Mouse (Mus musculus) megakaryocyte-erythroid progenitor cell, adult 5-6 weeks (primary cell): ENCODE results near the gene Thyn1. TPM values are rescaled to one million over a fixed set of nuclear protein-coding genes. Genes with fewer than 3 reads are reported as not detected.

Experiments used
- ATAC-seq: replicated peaks from 2 replicates; pipeline ENCODE4 v1.8.0; 2016; ENCODE audit warnings: mild to moderate bottlenecking, inconsistent platforms; ENCODE audit not compliant: severe bottlenecking, poor library complexity, low FRiP score, low TSS enrichment
- total RNA-seq, 2 experiments: library from RNA; stranded (forward) in 1 of 2; stranded (reverse) in 1 of 2; fragments of 200-1000, 215-1000 nt in 1 of 2; fragments of >200 nt in 1 of 2; fragmentation: Nextera tagmentation in 1 of 2; gene quantifications; 2 replicates each; pipeline ENCODE4 v1.2.3; 2014 to 2017

The Thyn1 gene
- 90.3 and 94.1 TPM in 2 replicates for total RNA-seq (2014; fragmentation: Nextera tagmentation)
- 79.3 and 95.5 TPM in 2 replicates for total RNA-seq (2017)

DNA sequence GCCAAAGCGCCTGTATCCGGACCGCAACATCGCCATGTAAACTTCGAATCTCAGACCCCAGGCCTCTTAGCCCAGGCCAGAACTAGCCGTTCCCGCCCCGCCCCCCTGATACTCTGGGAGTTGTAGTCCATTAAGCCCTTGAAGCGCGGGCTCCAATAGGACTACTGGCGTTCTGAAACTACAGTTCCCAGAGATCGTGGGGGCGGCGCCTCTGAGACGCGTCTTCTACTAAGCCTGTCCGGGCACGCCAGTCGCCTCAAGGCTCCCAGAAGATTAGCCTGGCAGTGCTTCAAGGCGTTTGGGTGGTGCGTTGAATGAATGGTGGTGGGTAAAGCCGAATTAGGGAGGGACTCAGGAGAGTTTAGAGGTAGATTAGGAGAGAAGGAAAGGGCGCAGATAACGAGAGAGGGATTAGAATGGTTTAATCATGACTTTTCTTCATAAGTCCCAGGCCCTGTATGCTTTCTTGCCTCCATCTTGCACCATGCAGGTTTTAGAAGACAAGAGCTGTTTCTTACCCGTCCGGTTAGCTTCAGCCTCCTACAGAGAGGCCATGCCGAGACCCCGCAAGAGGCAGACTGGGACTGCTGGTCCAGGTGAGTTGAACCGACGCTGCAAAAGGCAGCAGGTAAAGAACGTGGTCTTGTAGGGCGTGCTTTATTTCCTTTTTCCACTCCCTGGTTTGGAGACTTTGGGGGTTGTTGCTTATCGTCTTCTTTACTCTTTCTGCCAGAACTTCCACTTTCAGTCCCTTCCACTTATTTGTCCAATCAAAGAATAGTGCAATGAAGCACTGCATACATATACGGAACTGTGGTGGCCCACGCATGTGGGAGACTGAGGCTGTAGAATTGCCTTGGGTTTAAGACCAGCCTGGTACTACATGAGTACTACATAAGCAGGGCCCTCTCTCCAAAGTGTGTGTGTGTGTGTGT is at the start of gene Thyn1, which contains the start of gene Acad8:
Gene Thyn1 (plus strand): TSS at position 250 of the 935 bp plus-strand sequence.
Gene Acad8 (minus strand): TSS at position 106 of the 935 bp plus-strand sequence.
- ATAC-seq, result peak; percentile 98

DNA sequence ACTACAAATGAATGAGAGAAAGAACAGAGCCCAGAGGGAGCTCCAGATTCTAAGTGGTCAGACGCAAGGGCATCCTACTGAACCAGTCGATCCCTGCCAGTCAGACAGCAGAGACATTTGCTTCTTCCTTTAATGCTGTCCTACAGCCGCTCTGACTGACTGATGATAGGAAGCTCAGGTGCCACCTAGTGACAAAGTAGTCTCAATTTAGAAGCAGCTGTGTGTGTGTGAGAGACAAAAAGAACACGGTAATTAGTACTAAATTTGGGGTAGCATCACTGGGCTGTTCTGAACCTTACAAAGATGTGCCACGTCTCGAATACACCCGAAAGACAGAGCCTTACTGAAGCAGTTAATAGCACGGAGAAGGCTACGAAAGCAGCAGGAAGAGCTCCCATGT is 21.8 kb upstream of the Thyn1 start:
- no peak for ATAC-seq

DNA sequence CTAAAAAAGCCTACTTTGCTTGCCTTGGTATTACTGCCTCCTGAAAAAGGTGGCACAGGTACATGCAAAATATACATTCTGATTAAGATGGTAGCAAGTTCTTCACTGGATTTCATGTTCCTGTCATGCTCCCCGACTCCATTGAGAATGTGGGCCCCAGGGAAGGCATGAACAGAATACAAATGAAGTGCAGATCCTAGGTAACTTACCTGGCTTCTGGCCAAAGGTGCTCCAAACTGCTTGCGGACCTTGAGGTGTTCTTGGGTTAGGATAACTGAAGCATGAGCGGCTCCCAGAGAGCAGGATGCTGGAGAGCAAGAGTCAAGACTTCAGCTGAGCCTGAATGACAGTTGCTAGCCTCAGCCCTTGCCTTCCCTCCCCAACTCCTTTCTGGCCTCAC is 20.7 kb upstream of the Thyn1 start:
- ATAC-seq, result no peak

DNA sequence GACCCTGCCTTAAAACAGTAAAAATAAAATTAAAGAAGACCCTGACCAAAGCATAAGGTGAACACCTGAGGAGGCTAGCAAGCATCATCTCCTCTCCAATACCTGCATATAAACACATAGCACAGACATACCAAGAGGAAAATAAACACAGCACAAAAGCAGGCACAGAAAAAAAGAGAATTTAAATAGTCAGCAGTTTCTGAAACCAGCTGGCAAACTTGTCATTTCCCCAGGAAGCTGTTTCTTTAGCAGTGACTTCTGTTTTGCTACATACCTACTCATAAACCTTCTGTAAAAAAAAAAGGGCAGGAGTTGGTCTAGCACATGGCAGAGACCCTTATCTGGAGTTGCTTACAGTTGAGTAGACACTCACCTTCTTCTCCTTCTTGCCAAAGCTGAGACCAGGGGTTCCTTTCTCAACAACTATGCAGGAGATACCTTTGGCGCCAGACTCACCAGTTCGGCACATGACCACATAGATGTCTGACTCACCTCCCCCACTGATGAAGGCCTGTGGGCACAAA is 14.4 kb upstream of the Thyn1 start:
- ATAC-seq, result no peak

GRCm38 (mm10) chr9:26985668-26986277 is 13.7 kb upstream of the Thyn1 start:
- ATAC-seq, result no peak

DNA sequence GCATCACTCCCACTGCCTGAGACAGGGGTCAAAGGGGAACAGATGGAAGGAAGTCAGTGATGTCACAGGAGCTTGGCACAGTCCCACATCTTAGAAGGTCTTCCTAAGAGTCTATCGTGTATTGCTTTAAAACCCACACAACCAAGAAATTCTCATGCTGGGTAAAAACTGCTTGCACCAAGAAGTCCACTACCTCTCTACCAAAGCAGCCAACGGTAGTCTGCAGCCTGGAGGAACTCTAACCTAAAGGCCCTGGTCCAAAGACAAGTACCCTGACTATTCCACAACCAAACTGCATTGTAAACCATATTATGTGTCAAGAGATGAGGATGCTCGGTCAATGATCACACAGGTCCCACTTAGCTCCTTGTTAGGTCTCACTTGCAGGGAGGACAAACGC is 9.3 kb upstream of the Thyn1 start:
- no peak for ATAC-seq

GRCm38 (mm10) chr9:26993118-26993517 is 6.4 kb upstream of the Thyn1 start:
- ATAC-seq, result no peak

GRCm38 (mm10) chr9:26993900-26994299 is 5.6 kb upstream of the Thyn1 start:
- no peak for ATAC-seq

DNA sequence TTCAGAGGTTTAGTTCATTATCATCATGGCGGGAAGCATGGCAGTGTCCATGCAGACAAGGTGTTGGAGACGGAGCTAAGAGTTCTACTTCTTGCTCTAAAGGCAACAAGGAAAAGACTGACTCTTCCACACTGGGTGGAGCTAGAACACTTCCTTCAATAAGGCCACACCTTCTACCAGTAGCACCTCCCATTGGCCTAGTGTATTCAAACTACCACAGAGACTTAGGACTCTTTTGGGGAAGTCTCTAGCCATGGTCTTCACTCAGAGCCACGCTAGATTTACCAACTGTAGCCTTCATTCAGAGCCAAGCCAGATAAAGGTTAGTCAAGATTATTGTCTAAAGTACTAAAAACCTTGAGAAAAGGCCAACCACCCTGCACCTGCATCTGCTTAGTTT is 2.4 kb upstream of the Thyn1 start:
- no peak for ATAC-seq

DNA sequence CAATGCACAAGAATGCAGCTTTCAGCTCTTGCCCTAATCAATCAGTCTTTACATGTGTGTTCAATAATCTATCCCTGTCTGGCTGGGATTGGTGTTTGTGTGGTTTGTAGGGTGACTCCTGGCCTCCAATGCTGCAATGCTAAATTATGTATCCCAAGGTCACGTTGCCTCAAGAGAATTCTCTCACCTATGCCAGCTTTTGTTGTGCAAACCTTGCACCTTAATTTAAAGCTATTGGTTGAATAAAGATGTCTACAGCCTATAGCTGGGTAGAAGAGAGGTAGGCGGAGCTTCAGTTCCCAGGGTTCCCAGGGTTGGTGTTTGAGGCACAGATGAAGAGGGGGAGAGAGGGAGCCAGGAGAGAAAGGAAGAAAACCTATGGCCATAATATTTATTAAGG is 2.0 kb upstream of the Thyn1 start:
- no peak for ATAC-seq

DNA sequence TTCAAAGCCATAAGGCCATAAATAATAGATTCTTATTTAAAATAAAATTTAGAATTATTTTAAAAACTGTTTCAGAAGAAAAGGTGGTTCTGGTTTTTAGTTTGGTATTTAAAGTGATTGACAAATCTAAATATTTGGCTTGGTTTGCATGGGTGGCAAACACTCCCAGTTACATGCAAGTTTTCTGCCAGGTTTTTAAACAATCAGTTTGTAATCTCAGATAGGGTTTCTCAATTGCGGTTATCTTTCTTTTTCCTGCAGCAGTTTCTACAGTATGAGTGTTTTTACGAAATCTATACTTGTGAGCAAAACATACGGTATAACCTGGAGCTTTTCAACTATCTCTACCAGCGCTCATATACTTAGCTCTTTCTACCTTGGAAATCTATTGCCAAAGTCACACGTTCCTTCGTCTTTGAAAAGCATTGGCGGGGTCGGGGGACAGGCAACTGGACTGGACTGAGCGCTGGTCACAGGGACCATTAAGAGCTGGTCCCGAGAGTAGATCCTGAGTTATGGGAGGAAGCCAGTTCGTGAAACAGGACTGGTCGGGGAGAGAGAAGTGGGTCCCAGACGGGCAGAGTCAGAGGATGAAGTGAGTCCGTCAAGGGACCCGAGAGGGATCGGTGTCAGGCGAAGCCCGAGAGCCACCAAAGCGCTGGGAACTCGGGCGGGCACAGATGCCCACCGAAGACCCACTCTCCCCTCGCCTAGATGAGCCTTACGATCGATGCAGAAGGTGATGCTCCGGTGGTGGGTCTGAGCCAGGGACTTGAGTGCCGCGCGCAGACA is 645 bp upstream of the Thyn1 start:
- no peak for ATAC-seq

DNA sequence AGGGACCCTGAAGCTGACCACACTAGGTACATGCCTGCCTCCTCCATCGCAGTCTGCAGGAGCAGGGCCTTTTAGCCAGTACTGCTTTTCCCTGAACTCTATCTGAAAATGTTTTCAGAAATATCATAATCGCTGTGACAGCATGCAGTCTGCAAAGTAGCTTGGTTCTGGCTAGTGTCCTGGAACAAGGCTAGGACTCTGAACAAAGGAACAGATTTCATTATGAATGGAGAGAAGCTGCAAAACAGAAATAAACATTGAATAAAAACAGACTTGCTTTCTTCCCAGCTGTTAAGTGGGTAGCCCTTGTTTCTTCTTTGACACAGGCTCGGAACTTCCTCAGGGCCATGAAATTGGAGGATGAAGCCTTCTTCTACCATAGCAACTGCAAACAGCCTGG is 5.7 kb downstream of the Thyn1 start:
- no peak for ATAC-seq

DNA sequence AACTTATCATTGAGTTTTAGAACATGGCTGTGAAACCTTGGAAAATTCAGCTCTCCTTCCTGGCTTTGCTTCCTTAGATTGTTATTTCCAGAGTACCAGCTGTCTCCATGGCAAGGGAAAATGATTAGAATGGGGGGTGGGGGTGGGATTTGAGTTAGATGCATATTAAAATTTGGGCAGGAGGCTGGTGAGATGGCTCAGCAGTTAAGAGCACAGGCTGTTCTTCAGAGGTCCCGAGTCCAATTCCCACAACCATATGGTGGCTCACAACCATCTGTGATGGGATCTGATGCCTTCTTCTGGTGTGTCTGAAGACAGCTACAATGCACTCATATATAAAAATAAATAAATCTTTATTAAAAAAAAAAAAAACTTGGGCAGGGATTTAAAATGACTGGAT is 6.4 kb downstream of the Thyn1 start:
- no peak for ATAC-seq

DNA sequence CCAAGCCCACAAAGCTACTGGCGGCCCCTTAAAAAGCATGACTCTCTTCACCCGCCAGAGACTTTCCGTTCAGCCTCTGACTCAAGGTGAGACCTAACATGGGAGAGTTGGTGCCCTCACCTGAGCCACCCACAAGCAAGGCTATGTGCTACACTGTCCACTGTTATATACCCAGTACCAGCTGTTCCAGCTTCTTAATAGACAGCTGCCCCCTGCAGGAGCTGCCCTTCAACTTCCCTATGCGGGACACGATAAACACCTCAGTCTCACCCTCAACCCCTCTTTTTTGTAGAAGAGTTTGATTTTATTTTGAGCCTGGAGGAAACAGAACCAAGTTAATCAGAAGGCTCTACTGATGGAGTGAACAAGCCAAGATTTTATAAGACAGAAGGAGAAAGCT is 7.4 kb downstream of the Thyn1 start:
- ATAC-seq, result no peak

- ATAC-seq, result no peak
Measured at GRCm38 (mm10) chr9:27009231-27009630, 9.7 kb downstream of the Thyn1 start.

DNA sequence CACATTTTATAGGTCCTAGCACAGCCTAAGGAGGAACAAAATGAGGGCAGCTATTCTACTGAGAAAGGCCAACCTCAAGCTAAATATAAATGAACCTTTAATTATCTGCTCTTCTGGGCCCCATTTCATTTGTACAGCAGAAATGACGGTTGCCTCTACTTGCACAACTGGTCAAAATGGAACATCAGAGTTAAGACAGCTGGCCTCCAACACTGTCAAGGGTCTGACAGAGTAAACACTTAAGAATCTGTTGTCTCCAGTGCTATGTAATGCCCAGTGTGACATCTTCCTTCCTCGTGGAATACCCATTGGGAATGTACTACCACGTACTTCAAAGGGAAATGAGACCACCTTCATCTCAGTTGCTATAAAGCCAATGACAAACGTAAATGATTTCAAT is 12.1 kb downstream of the Thyn1 start:
- no peak for ATAC-seq

GRCm38 (mm10) chr9:27018961-27019360 is 19.5 kb downstream of the Thyn1 start:
- no peak for ATAC-seq

DNA sequence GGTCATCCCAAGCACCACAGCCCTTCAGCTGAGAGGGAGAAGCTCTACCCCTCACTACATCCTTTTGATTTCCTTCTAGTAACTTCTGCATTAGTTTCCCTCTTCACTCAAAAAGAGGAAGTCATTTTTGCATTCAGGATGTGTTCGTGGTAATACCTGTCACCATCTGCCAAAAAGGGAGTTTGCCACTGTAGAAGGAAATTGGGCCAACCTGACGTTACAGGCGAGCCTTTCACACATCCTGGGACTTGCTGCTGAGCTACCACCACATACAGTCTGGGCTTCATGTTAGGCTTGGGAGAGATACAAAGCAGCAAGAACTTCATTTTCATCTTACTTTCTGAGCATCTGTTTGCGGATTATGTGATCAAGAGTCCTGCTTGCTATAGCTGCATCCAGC is 24.2 kb downstream of the Thyn1 start:
- no peak for ATAC-seq

GRCm38 (mm10) chr9:27026708-27027107 is 27.2 kb downstream of the Thyn1 start:
- no peak for ATAC-seq
